Mouse (Mus musculus) forebrain, embryonic 11.5 days (tissue): ENCODE results near the gene Ankrd52. TPM values are rescaled to one million over a fixed set of nuclear protein-coding genes. Genes with fewer than 3 reads are reported as not detected.

Source experiments
- ATAC-seq: fragments of 200-750 bp; cut with Nextera tagmentation; replicated peaks from 2 replicates; pipeline ENCODE4 v1.8.0; 2017; ENCODE audit warnings: moderate TSS enrichment; ENCODE audit not compliant: low FRiP score
- DNase-seq: peaks from one replicate; pipeline ENCODE4 v3.0.0-alpha.2; 2017; ENCODE audit warnings: low spot score
- H3K27ac ChIP-seq: fragments of 300-500 bp; sonication (generic); 2 replicates; pipeline ENCODE4 v1.5.1; 2014; ENCODE audit warnings: low read depth, low read length
- H3K27me3 ChIP-seq: fragments of 300-500 bp; sonication (generic); 2 replicates; pipeline ENCODE4 v1.6.1; 2014; ENCODE audit warnings: mild to moderate bottlenecking, low read length, mixed read lengths; ENCODE audit not compliant: control insufficient read depth, insufficient read depth
- H3K36me3 ChIP-seq: fragments of 300-500 bp; sonication (generic); 2 replicates; pipeline ENCODE4 v1.6.1; 2014; ENCODE audit warnings: mild to moderate bottlenecking, low read length, moderate library complexity, mixed read lengths; ENCODE audit not compliant: control insufficient read depth, insufficient read depth
- H3K4me1 ChIP-seq: fragments of 300-500 bp; sonication (generic); replicated peaks from 2 replicates; pipeline ENCODE4 v1.6.1; 2014; ENCODE audit warnings: low read length, mixed read lengths; ENCODE audit not compliant: control insufficient read depth, insufficient read depth
- H3K4me2 ChIP-seq: fragments of 300-500 bp; sonication (generic); 2 replicates; pipeline ENCODE4 v1.6.1; 2014; ENCODE audit warnings: low read depth, mild to moderate bottlenecking, low read length, moderate library complexity, mixed read lengths; ENCODE audit not compliant: severe bottlenecking
- H3K4me3 ChIP-seq: fragments of 300-500 bp; sonication (generic); 2 replicates; pipeline ENCODE4 v1.5.1; 2014; ENCODE audit warnings: low read depth, low read length
- H3K9ac ChIP-seq: fragments of 300-500 bp; sonication (generic); 2 replicates; pipeline ENCODE4 v1.6.1; 2014; ENCODE audit warnings: low read length
- H3K9me3 ChIP-seq: fragments of 300-500 bp; sonication (generic); 2 replicates; pipeline ENCODE4 v1.6.1; 2016; ENCODE audit warnings: low read length, mixed read lengths; ENCODE audit not compliant: control insufficient read depth
- WGBS: fragments of 180-500 bp; shearing (Covaris S2); extraction: QIAGEN DNeasy Blood & Tissue Kit; methylation state at CpG from one replicate; pipeline ENCODE4 v1.1.7; 2014; 5-methylcytosine and 5-hydroxymethylcytosine counted together
- polyA plus RNA-seq: library from polyadenylated mRNA; unstranded; fragments of >200 nt; fragmentation: Nextera tagmentation; extraction: Ambion mirVana; gene quantifications from 2 replicates; pipeline ENCODE4 v1.2.1, GENCODE M21; 2014

The Ankrd52 gene
- polyA plus RNA-seq, 1 experiment from 2014 or later, result 13.3 TPM

GRCm38 (mm10) chr10:128433417-128433816 lies 56.5 kb downstream of the Ankrd52 start:
- ATAC-seq, result no peak
- peaks cover 12% of the 10 kb centered on the region for H3K36me3 ChIP-seq

DNA sequence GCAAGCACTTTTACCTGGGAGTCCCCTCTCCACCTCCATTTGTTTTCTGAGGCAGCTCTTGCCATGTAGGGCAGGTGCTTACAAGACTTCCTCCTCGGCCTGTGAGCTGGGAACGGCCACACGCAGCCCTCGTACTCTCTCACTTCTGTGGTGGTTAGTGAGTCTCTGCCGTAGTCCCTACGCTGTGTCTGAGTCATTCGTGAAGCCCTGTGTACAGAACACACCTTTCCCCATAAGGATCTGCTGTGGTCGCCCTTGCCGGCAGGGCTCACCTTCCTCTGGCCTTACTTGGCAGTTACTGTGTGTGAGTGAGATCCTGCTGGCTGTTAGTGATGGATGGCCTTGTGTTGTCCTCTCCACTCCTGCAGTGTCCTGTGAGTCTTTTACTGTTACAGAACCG lies 57.8 kb downstream of the Ankrd52 start:
- ATAC-seq (no peak), DNase-seq (no peak)
- H3K9me3 ChIP-seq, result no peaks in the 10 kb centered on the region
- H3K9ac ChIP-seq, result no peak overlapping the region
- no peak overlapping the region for H3K4me2 ChIP-seq
- no peaks in the 10 kb centered on the region for H3K4me1 ChIP-seq
- no peak overlapping the region for H3K27ac ChIP-seq
- H3K36me3 ChIP-seq, result peaks cover 12% of the 10 kb centered on the region
- H3K27me3 ChIP-seq, result no peaks in the 10 kb centered on the region
- 93% methylated on average over 10 of the region's 10 CpGs for WGBS
- no peak overlapping the region for H3K4me3 ChIP-seq

More at GRCm38 (mm10) chr10:128433417-128433816, 56.5 kb downstream of the Ankrd52 start:
- H3K9me3 ChIP-seq, result no peaks in the 10 kb centered on the region
- H3K4me3 ChIP-seq, result no peak overlapping the region
- H3K9ac ChIP-seq, result no peak overlapping the region
- H3K27ac ChIP-seq, result no peak overlapping the region
- H3K4me2 ChIP-seq, result no peak overlapping the region
- H3K27me3 ChIP-seq, result no peaks in the 10 kb centered on the region
- no peaks in the 10 kb centered on the region for H3K4me1 ChIP-seq
- no peak for DNase-seq
- WGBS, result 92% methylated on average over 2 of the region's 2 CpGs

DNA sequence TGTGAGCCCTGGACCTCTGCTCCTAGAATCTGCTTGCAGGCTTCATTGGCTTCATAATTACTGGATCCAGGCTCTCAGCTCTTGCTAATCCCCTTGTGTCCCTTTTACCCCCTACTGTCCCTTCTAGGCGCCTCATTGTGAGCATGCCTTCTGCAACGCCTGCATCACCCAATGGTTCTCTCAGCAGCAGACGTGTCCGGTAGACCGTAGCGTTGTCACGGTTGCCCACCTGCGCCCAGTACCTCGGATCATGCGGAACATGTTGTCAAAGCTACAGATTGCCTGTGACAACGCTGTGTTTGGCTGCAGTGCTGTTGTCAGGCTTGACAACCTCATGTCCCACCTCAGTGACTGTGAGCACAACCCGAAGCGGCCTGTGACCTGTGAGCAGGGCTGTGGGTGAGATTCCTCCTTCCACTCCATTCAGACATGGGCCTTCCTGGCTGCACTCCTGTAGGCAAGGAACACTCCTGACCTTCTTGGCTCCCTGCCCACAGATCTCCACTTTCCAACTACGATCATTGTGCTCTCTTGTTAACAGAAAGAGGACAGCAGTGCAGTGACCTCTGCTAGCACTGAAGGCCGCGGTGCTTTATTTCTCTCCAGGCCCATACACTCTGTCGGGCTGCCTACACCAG lies 58.4 kb downstream of the Ankrd52 start:
- Histone ChIP-seq H3K9me3 (no peaks in the 10 kb centered on the region), H3K9ac (no peak overlapping the region), H3K27me3 (no peaks in the 10 kb centered on the region), H3K4me1 (no peaks in the 10 kb centered on the region), H3K27ac (no peak overlapping the region), H3K4me3 (no peak overlapping the region), H3K36me3 (peaks cover 12% of the 10 kb centered on the region), H3K4me2 (no peak overlapping the region)
- no peak for ATAC-seq
- WGBS, result 82% methylated on average over 17 of the region's 17 CpGs
- no peak for DNase-seq

GRCm38 (mm10) chr10:128435873-128436272 lies 59.0 kb downstream of the Ankrd52 start:
- Histone ChIP-seq H3K36me3 (peaks cover 12% of the 10 kb centered on the region), H3K27me3 (no peaks in the 10 kb centered on the region), H3K27ac (no peak overlapping the region), H3K9ac (no peak overlapping the region), H3K9me3 (no peaks in the 10 kb centered on the region), H3K4me1 (no peaks in the 10 kb centered on the region), H3K4me3 (no peak overlapping the region), H3K4me2 (no peak overlapping the region)
- no peak for DNase-seq
- no peak for ATAC-seq
- 89% methylated on average over 5 of the region's 5 CpGs for WGBS

DNA sequence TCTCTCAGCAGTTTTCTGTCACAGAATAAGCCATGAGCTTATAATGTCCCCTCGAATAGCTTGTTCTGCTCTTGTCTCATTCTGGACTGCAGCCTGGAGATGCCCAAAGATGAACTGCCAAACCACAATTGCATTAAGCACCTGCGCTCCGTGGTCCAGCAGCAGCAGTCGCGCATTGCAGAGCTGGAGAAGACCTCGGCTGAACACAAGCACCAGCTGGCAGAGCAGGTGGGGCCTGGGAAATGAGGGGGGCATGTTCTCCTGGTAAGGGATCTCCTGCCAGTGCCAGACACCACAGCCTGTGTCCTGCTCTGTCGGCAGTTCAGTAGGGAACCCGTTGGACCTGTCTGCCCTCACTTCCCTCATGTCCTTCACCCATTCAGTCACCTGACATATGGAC lies 59.5 kb downstream of the Ankrd52 start:
- WGBS, result 99% methylated on average over 8 of the region's 8 CpGs
- Histone ChIP-seq H3K4me3 (no peak overlapping the region), H3K9me3 (no peaks in the 10 kb centered on the region), H3K4me2 (no peak overlapping the region), H3K36me3 (peaks cover 12% of the 10 kb centered on the region), H3K9ac (no peak overlapping the region), H3K27me3 (no peaks in the 10 kb centered on the region), H3K27ac (no peak overlapping the region), H3K4me1 (no peaks in the 10 kb centered on the region)
- ATAC-seq, result no peak
- DNase-seq, result no peak

- no peaks in the 10 kb centered on the region for H3K4me1 ChIP-seq
- H3K4me2 ChIP-seq, result no peak overlapping the region
- H3K9ac ChIP-seq, result no peak overlapping the region
- no peak for DNase-seq
- no peaks in the 10 kb centered on the region for H3K9me3 ChIP-seq
- WGBS, result 90% methylated on average over 10 of the region's 10 CpGs
- H3K4me3 ChIP-seq, result no peak overlapping the region
- peaks cover 12% of the 10 kb centered on the region for H3K36me3 ChIP-seq
- ATAC-seq, result no peak
- H3K27ac ChIP-seq, result no peak overlapping the region
- H3K27me3 ChIP-seq, result no peaks in the 10 kb centered on the region
Observed at GRCm38 (mm10) chr10:128438675-128439279, 61.9 kb downstream of the Ankrd52 start.

DNA sequence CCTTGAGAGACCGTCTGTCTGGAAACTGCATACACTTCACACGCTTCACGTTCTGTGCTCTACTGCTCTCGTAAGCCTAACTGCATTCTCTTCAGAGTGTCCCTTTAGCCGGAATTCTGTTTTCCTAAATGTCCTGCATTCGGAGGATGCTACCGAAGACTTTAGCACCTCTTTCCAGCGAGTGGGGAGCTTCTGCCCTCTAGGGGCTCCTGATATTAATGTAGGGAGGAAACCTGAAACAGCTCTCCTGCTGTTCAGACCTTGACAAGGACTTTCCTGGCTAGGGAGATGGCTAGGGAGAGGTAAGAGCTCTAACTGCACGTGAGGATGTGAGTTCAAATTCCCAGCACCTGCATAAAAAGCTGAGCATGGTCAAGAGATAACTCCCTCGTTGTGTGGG lies 63.5 kb downstream of the Ankrd52 start:
- ATAC-seq, result no peak
- WGBS, result 68% methylated on average over 10 of the region's 10 CpGs
- no peaks in the 10 kb centered on the region for H3K27me3 ChIP-seq

GRCm38 (mm10) chr10:128441324-128442119 lies 64.6 kb downstream of the Ankrd52 start:
- H3K4me3 ChIP-seq, result no peak overlapping the region
- no peak overlapping the region for H3K4me2 ChIP-seq
- no peaks in the 10 kb centered on the region for H3K9me3 ChIP-seq
- H3K9ac ChIP-seq, result no peak overlapping the region
- WGBS, result 87% methylated on average over 10 of the region's 10 CpGs
- H3K27ac ChIP-seq, result no peak overlapping the region
- H3K27me3 ChIP-seq, result no peaks in the 10 kb centered on the region
- ATAC-seq (no peak), DNase-seq (no peak)
- H3K36me3 ChIP-seq, result peaks cover 8% of the 10 kb centered on the region
- H3K4me1 ChIP-seq, result no peaks in the 10 kb centered on the region

More for the DNA sequence above, 63.5 kb downstream of the Ankrd52 start:
- H3K4me3 ChIP-seq, result no peak overlapping the region
- no peaks in the 10 kb centered on the region for H3K4me1 ChIP-seq
- peaks cover 12% of the 10 kb centered on the region for H3K36me3 ChIP-seq
- H3K9me3 ChIP-seq, result no peaks in the 10 kb centered on the region
- no peak for DNase-seq
- H3K4me2 ChIP-seq, result no peak overlapping the region
- no peak overlapping the region for H3K9ac ChIP-seq
- H3K27ac ChIP-seq, result no peak overlapping the region
